Mouse (Mus musculus) cortical plate, adult 2 months (tissue): Measurements from ENCODE around the gene Arhgef25.
"Not testable (repeated sequence)": the region's sequence is repeated elsewhere in the genome, so short reads cannot be mapped to it uniquely, and the experiment has no call there.

Experiments
- CTCF ChIP-seq: fragments of 200-500 bp; IDR thresholded peaks from 2 replicates; pipeline ENCODE4 v1.5.1; 2011; ENCODE audit warnings: mild to moderate bottlenecking, control low read depth, low read length; ENCODE audit not compliant: insufficient read depth; ENCODE audit errors: extremely low read depth
- POLR2A ChIP-seq: fragments of 200-500 bp; IDR thresholded peaks from 2 replicates; pipeline ENCODE4 v1.6.1; 2011; ENCODE audit warnings: mild to moderate bottlenecking, low read length, control low read depth; ENCODE audit not compliant: insufficient read depth; ENCODE audit errors: extremely low read depth

DNA sequence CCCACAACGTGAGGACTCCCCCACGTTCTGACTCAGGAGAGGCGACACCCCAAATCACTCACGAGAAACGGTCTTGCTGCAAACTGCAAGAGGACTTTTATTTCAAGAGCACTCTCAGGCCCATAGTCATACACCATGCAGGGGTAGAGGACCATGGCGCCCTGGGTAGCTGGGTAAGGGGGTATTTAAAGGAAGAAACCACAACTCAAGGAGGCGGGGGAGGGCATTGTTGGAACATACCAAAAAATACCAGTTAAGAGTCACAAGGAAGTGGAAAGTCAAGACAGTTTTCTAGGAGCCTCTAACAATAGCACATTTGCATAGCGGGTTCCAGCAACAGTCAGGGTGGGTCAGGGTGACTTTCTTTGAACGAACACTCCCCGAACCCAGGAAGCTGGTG lies 37.3 kb downstream of the Arhgef25 start:
- not testable (repeated sequence) for TF ChIP-seq POLR2A, CTCF
